Mouse (Mus musculus) lung, adult 10 weeks (tissue): Measurements from ENCODE around the gene Rsph9. TPM values are rescaled to one million over a fixed set of nuclear protein-coding genes. Genes with fewer than 3 reads are reported as not detected.

Source experiments
- polyA plus RNA-seq: library from polyadenylated mRNA; stranded (reverse); fragments of 350-450 nt; fragmentation: Illumina TruSeq; extraction: RNeasy Lipid Tissue Mini Kit (QIAGEN cat#74804); gene quantifications from one replicate; pipeline ENCODE4 v1.2.3, GENCODE M21; 2014; ENCODE audit warnings: low read depth, low replicate concordance; ENCODE audit not compliant: insufficient read depth

The Rsph9 gene
- polyA plus RNA-seq, result 26.4 TPM

GRCm38 (mm10) chr17:46143578-46144423 is at the start of gene Rsph9:
TSS of gene Rsph9 (minus strand) at chr17:46144216.

GRCm38 (mm10) chr17:46160686-46161085 is 16.7 kb upstream of the Rsph9 start, which contains the start of gene Gtpbp2:
TSS of gene Gtpbp2 (plus strand) at chr17:46161032.

DNA sequence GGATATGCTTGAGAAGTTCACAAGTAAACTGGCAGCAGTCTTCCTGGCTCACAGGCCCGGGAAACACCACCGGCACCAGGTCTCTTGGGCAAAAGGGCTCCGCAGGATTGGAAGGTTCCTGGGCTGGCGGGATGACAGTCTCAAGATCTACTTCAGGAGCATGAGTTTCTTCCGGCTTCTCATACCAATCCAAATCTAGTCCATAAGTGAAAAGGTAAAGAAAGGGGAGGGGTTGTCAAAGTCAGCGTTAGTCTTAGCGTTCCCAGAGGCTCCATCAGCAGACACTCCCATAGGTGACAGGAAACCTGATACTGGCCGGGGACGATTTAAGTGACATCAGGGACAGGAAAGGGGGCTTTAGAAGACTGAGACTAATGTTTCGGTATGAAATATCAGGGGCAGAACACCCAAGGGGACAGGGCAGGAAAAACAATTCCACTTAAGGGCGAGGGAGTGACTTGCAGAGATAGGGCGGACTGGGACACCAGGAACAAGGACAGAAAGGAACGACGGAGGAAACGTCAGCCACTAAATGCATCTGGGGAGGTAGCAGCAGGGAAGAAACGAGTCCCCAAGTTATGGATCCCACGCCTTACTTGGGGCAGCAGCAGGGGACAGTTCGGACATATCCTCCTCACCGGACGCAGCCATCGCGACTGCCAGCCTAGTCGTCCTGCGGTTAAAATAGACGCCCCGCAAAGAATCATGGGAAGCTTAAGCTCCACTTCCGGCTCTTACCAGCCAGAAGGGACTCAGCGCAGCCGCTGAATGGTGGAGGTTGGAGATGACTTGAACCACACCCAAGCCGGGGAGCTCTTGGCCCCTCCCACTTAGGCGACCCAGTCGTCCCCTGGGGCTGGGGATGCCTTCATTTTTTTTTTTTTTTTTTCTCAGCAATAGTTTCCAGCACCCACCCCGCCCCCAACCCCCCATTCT is 9.1 kb upstream of the Rsph9 start, which contains the start of gene Mad2l1bp:
TSS of gene Mad2l1bp (minus strand) at position 707 of the 936 bp plus-strand sequence.

DNA sequence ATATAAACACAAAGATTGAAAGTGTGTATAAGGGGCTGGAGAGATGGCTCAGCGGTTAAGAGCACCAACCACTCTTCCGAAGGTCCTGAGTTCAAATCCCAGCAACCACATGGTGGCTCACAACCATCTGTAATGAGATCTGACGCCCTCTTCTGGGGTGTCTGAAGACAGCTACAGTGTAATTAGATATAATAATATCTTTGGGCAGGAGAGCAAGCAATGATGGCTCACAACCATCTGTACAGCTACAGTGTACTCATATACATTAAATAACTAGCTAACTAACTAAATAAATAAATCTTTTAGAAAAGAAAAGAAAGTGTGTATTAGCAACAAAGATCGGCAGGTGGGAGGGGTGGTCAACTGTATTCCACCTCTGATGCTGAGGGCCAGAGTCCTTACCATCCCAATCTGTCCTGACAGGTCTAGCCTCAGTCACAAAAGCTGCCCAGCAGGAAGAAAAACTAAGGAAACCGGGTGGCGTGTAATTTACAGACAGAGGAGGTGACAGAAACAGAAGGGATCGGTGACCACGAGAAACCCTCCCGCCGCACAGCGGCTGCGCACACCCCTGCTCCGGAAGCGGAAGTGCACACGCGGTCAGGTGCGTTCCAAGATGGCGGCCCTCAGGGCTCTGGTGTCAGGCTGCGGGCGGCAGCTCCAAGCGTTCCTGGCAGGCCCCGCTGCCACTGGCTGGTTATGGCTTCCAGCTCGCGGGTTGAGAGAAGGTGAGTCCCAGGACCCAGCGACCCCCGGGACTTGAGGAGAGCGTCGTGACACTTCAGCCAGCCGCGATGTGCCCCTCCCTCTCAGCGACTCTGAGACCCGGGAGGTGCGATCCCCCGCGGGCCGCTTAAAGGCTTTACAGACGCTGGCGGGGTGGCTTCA is 33.4 kb downstream of the Rsph9 start, which contains the start of gene Mrps18a:
TSS of gene Mrps18a (plus strand) at position 585 of the 888 bp plus-strand sequence.

Other genes starting within 250 kb of the Rsph9 start
- 283 TPM for gene Vegfa, start 111.8 kb downstream of the Rsph9 start, polyA plus RNA-seq
- gene Mrps18a, start 33.2 kb downstream of the Rsph9 start, polyA plus RNA-seq, result 70.9 TPM
- gene Mad2l1bp, start 9.3 kb upstream of the Rsph9 start, polyA plus RNA-seq, result 18.3 TPM
- 35.6 TPM for gene Gtpbp2, start 16.8 kb upstream of the Rsph9 start, polyA plus RNA-seq
- gene Polh, start 58.4 kb upstream of the Rsph9 start, polyA plus RNA-seq, result 4.1 TPM
- gene Xpo5, start 58.6 kb upstream of the Rsph9 start, polyA plus RNA-seq, result 11.6 TPM
- 50.4 TPM for gene Polr1c, start 103.8 kb upstream of the Rsph9 start, polyA plus RNA-seq
- gene Yipf3, start 103.9 kb upstream of the Rsph9 start, polyA plus RNA-seq, result 85.3 TPM
- gene Lrrc73, start 109.3 kb upstream of the Rsph9 start, polyA plus RNA-seq, result 3.4 TPM
- 10.1 TPM for gene Tjap1, start 138.8 kb upstream of the Rsph9 start, polyA plus RNA-seq
- 0.30 TPM for gene Dlk2, start 153.2 kb upstream of the Rsph9 start, polyA plus RNA-seq
- gene Abcc10, start 184.1 kb upstream of the Rsph9 start, polyA plus RNA-seq, result 2.1 TPM
- 2.9 TPM for gene Zfp318, start 239.5 kb upstream of the Rsph9 start, polyA plus RNA-seq